Mouse (Mus musculus) heart, embryonic 10.5 days (tissue): ENCODE results near the gene Acap1. TPM values are rescaled to one million over a fixed set of nuclear protein-coding genes. Genes with fewer than 3 reads are reported as not detected.
"Not testable (repeated sequence)": the region's sequence is repeated elsewhere in the genome, so short reads cannot be mapped to it uniquely, and the experiment has no call there.

Source experiments
- DNase-seq: peaks from one replicate; pipeline ENCODE4 v3.0.0-alpha.2; 2017; ENCODE audit warnings: low spot score
- H3K27ac ChIP-seq: fragments of 300-500 bp; sonication (generic); 2 replicates; pipeline ENCODE4 v1.5.1; 2016; ENCODE audit warnings: mild to moderate bottlenecking
- H3K27me3 ChIP-seq: fragments of 300-500 bp; sonication (generic); 2 replicates; pipeline ENCODE4 v1.6.1; 2016; ENCODE audit warnings: mild to moderate bottlenecking; ENCODE audit not compliant: poor library complexity, insufficient read depth, severe bottlenecking
- H3K36me3 ChIP-seq: fragments of 300-500 bp; sonication (generic); 2 replicates; pipeline ENCODE4 v1.6.1; 2016; ENCODE audit warnings: mild to moderate bottlenecking, moderate library complexity
- H3K4me1 ChIP-seq: fragments of 300-500 bp; sonication (generic); 2 replicates; pipeline ENCODE4 v1.6.1; 2016; ENCODE audit warnings: mild to moderate bottlenecking
- H3K4me3 ChIP-seq: fragments of 300-500 bp; sonication (generic); 2 replicates; pipeline ENCODE4 v1.5.1; 2016; ENCODE audit warnings: mild to moderate bottlenecking, moderate library complexity
- H3K9me3 ChIP-seq: fragments of 300-500 bp; sonication (generic); 2 replicates; pipeline ENCODE4 v1.6.1; 2016; ENCODE audit warnings: mild to moderate bottlenecking, moderate library complexity
- WGBS: fragments of 180-500 bp; shearing (Covaris S2); methylation state at CpG from one replicate; pipeline ENCODE4 v1.1.7; 2016; 5-methylcytosine and 5-hydroxymethylcytosine counted together
- polyA plus RNA-seq: library from polyadenylated mRNA; unstranded; fragments of >200 nt; fragmentation: Nextera tagmentation; extraction: Ambion mirVana; gene quantifications from 2 replicates; pipeline ENCODE4 v1.2.1, GENCODE M21; 2016

Gene Acap1
- polyA plus RNA-seq, 1 experiment from 2014 or later, result 10.6 TPM

DNA sequence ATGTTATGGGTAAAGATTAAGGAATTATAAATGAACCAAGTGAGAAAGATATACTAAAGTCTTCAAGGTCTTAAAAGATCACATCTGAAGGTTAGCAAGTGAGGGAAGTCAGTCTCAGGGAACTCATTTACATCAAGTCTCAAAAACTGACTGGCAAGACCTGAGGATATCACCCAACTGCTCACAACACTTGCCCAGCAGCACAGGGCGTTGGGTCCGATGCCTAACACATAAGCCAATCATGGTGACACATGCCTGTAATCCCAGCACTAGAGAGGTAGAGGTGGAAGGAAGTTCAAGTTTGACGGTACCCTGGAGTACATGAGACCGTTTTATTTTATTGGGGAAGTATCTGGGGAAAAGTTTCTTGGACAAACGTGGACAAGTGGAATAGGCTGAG lies 22.8 kb upstream of the Acap1 start:
- no peak overlapping the region for H3K27ac ChIP-seq
- 81% methylated on average over 5 of the region's 5 CpGs for WGBS
- peak; percentile 66 for DNase-seq
- H3K9me3 ChIP-seq, result no peaks in the 10 kb centered on the region
- H3K27me3 ChIP-seq, result no peaks in the 10 kb centered on the region
- peaks cover 54% of the 10 kb centered on the region for H3K36me3 ChIP-seq
- H3K4me1 ChIP-seq, result peaks cover 56% of the 10 kb centered on the region
- no peak overlapping the region for H3K4me3 ChIP-seq

DNA sequence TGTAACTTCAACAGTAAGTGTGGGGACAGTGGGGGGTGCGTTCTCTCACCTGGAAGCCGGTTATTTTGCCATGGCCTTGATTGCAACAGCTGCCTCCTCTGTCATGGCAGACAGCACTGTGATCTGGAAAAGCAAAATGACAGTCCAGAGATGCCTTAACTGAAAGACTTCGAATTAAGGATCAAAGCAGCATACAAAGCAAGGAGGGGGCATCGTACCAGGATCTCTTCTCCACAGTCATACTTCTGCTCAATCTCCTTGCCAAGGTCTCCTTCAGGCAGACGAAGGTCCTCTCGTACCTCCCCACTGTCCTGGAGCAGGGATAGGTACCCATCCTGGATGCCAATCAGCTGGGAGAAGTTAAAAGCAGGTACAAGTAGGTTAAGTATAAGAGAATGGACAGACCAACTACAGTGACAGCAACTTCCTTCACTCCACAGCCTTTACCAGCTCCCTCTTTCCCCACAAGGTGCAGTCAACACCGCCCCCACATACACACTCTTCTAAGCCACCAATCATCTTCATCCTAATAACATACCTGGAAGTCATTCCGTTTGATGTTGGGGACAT lies 22.1 kb upstream of the Acap1 start:
- Histone ChIP-seq H3K27me3 (no peaks in the 10 kb centered on the region), H3K4me3 (no peak overlapping the region), H3K4me1 (peaks cover 59% of the 10 kb centered on the region), H3K36me3 (peaks cover 60% of the 10 kb centered on the region), H3K9me3 (no peaks in the 10 kb centered on the region), H3K27ac (no peak overlapping the region)
- DNase-seq, result peak; percentile 59
- WGBS, result 82% methylated on average over 8 of the region's 8 CpGs

DNA sequence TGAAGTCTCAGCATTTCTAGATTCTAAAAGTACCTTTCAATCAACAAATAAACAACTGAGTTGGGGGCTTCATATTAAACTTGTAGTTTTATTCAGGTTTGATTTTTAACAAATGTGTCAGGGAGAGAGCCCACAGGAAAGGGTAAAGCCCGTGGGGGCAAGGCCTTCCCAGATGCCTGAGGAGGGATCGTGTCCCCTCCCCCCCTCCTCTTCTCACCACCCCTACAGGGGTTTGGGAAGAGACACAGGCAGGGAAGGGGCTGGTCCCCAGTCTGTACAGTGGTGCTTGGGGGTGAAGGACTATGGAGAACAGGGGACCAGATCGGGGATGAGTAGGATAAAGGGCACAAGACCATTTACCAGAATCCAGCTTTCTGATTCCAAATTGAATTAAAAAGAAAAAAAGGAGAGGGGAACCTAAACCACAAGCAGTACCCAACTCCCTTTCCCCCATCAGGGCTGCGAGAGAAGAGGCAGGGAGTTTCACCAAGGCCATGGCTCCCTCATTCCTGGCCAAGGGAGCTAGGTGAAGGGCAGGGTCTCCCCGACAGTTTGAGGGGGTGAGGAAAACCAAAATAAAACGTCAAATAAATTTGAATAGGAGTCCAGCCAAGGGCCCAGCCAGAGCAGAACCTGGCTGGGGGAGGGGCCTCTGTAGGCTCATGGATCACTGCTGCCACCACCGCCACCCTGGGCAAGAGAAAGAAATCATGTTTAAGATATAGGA lies 21.5 kb upstream of the Acap1 start:
- not testable (repeated sequence) for H3K27me3 ChIP-seq, H3K9me3 ChIP-seq, DNase-seq, H3K27ac ChIP-seq
- peak overlapping the region; percentile 91; the same call in 1 of the 2 replicates for H3K4me3 ChIP-seq
- peaks cover 67% of the 10 kb centered on the region for H3K36me3 ChIP-seq
- 56% methylated on average over 7 of the region's 7 CpGs for WGBS
- H3K4me1 ChIP-seq, result peaks cover 55% of the 10 kb centered on the region

DNA sequence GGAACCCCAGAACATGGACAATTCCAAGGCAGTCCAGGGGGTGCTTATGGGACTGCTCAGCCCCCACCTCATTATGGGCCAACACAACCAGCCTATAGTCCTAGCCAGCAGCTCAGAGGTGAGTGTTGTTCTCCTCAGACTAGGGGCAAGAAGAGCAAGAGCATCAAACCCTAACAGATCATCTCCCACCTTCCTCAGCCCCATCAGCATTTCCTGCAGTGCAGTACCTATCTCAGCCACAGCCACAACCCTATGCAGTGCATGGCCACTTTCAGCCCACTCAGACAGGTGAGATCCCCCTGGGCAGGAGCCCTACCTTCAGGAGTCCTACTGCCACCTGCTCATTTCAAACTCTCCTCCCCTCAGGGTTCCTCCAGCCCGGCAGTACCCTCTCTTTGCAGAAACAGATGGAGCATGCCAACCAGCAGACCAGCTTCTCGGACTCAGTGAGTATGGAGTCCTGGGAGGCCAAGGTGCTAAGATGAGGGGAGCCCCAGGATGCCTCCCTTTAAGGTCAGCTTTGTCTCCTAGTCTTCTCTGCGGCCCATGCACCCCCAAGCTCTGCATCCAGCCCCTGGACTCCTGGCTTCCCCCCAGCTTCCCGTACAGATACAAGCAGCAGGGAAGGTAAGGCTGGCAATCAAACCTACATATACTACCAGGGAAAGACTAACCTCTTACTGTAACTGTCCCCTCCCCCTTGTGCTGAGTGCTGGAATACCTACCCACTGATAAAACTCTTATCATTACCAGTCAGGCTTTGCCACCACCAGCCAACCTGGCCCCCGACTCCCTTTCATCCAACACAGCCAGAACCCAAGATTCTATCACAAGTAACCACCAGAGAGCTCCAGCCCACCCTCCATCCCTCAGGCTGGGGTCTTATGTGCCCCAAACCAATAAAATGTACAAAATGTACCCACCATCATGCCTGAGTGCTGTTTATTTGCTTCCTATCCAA lies 20.6 kb upstream of the Acap1 start:
- Histone ChIP-seq H3K9me3 (no peaks in the 10 kb centered on the region), H3K27me3 (no peaks in the 10 kb centered on the region), H3K27ac (peak overlapping the region; percentile 31), H3K36me3 (peaks cover 75% of the 10 kb centered on the region), H3K4me3 (peak overlapping the region; percentile 91), H3K4me1 (peaks cover 55% of the 10 kb centered on the region)
- WGBS, result 62% methylated on average over 5 of the region's 5 CpGs
- DNase-seq, result peak; percentile 76

DNA sequence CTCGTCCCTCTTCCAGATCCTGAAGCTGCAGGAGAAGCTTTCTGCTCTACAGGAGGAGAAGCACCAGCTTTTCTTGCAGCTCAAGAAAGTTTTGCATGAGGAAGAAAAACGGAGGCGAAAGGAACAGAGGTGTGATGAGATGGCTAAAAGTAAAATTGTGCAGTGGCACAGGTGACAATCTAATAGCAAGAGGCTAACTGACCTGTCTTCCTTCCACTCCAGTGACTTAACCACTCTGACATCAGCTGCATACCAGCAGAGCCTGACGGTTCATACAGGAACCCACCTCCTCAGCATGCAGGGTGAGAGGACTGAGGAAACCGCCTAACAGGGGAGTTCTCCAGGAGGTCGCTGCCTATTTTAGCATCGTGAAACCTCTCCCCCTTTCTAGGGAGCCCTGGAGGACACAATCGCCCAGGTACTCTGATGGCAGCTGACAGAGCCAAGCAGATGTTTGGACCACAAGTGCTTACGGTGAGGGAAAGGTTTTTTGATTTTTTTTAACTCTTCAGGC lies 19.6 kb upstream of the Acap1 start:
- Histone ChIP-seq H3K4me3 (peak overlapping the region; percentile 91), H3K36me3 (peaks cover 85% of the 10 kb centered on the region), H3K27ac (peak overlapping the region; percentile 97), H3K27me3 (no peaks in the 10 kb centered on the region), H3K4me1 (peaks cover 55% of the 10 kb centered on the region), H3K9me3 (no peaks in the 10 kb centered on the region)
- WGBS, result 37% methylated on average over 9 of the region's 9 CpGs
- peak; percentile 74 for DNase-seq

DNA sequence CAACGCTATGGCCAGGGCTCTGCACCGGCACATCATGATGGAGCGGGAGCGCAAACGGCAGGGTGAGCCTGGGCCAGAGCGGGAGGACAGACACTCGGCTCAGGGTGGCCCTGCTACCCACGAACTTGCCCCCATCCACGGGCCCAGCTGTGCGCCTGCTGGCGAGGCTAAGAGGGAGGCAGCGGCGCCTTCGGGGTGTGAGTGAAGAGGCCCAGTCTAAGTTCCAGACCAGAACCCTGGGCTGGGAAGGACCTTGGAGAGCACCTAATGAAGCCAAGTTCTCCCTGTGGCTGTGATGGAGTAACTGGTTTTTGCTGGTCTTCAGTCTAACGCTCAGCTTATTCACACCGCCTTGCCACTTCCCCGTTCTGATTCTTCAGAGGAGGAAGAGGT lies 19.0 kb upstream of the Acap1 start:
- Histone ChIP-seq H3K9me3 (no peaks in the 10 kb centered on the region), H3K27me3 (no peaks in the 10 kb centered on the region), H3K4me1 (peaks cover 51% of the 10 kb centered on the region), H3K27ac (peak overlapping the region; percentile 97), H3K4me3 (peak overlapping the region; percentile 91), H3K36me3 (peaks cover 88% of the 10 kb centered on the region)
- WGBS, result 2% methylated on average over 17 of the region's 17 CpGs
- DNase-seq, result peak; percentile 81

DNA sequence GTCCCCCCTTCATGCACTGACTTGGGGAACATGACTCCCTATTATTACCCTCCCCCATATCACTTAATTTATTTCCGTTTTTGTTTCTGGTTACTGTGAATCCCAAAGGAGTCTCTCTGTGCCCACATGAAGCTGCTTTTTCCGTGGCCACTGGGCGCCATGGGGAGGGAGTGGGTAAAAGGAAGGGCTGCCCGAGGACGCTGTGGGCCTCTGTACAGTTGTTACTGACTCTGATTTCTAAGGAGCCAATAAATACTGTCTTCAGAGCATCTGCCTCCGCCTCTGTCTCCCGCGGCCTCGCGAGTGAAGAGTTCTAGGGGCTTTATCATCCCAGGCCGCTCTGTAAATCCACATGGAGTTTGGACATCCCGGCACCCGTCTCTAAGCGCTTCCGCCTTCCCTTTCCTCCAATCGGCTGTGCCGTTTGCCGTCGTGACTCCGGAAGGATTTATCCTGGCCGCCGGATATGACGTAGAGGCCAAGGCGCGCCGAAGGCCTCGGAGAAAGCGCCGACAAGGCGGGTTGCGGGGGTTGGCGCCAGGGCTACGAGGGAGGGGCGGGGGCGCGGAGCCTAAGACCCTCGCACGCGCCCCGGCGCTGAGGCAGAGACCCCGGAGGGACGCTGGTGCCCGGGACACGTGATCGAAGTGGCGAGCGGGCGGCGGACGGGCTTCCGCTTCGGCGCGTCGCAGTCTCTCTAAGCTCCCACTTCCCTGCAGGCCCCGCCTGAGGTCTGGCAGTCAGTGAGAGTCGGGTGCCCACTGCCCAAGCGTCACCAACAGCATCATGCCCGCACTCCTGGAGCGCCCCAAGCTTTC lies 18.4 kb upstream of the Acap1 start, which contains the start of gene Gps2:
Gps2 (plus strand) TSS at position 335 of the 818 bp plus-strand sequence.
- H3K36me3 ChIP-seq, result peaks cover 88% of the 10 kb centered on the region
- peak; percentile 96 for DNase-seq
- peak within 1 kb of the TSS; percentile 91 for H3K4me3 ChIP-seq
- no peaks in the 10 kb centered on the region for H3K27me3 ChIP-seq
- peak within 1 kb of the TSS; percentile 97 for H3K27ac ChIP-seq
- peaks cover 45% of the 10 kb centered on the region for H3K4me1 ChIP-seq
- WGBS, result 1% methylated on average over 61 of the region's 61 CpGs
- H3K9me3 ChIP-seq, result no peaks in the 10 kb centered on the region

DNA sequence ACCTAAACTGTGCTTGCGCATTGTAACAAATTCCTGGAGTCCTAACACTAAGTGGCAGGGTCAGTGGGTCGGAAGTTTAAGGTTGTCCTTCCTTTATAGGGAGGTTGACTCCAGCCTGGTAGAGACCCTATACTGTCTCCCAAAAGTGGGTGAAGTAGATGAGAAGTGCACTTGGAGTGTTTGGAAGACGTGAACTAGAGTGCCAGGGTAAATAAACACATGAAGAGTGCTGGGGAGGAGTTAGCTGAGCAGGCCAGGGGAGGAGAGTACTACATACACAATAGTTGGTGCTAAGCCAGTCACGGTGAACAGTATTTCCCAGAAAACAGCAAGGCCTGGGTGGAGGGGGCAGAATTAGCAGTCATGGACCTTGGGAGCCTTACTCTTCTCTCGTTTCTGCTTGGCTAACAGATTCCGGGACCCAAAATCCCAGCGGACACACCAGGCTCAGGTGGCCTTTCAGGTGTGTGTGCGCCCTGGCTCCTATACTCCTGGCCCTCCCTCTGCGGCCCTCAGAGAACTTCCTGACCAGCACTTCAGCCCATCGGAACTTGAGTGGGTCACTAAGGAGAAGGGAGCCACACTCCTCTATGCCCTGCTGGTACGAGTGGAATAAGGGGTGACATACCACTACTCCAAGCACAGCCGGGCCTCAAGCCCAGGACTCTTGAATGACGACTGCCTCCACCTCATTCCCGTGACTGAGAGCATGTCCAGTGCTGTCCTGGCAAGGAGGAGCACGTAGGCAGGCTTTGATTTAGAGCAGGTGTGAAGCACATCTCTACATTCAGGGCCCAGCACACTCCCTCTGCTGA lies 17.6 kb upstream of the Acap1 start:
- no peaks in the 10 kb centered on the region for H3K9me3 ChIP-seq
- H3K4me3 ChIP-seq, result peak overlapping the region; percentile 91
- H3K27ac ChIP-seq, result peak overlapping the region; percentile 97
- 79% methylated on average over 15 of the region's 15 CpGs for WGBS
- no peak for DNase-seq
- peaks cover 88% of the 10 kb centered on the region for H3K36me3 ChIP-seq
- H3K4me1 ChIP-seq, result peaks cover 42% of the 10 kb centered on the region
- H3K27me3 ChIP-seq, result no peaks in the 10 kb centered on the region

DNA sequence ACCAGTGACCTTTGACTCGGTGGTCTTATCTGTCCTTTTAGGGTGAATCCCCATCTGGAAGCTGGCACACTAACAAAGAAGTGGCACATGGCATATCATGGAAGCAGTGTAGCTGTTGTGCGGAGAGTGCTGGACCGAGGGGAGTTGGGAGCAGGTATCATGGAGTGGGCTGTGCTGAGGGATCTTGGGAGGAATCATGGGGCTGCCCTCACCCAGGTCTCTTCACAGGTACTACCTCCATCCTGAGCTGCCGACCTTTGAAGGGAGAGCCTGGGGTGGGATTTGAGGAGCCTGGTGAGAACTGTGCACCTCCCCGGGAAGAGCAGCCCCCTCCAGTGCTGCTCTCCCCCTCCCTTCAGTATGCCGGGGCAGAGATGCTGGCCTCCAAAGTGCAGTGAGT lies 16.4 kb upstream of the Acap1 start:
- no peaks in the 10 kb centered on the region for H3K27me3 ChIP-seq
- WGBS, result 88% methylated on average over 6 of the region's 6 CpGs
- DNase-seq, result peak; percentile 63
- no peak overlapping the region for H3K27ac ChIP-seq
- H3K4me3 ChIP-seq, result no peak overlapping the region
- no peaks in the 10 kb centered on the region for H3K9me3 ChIP-seq
- H3K36me3 ChIP-seq, result peaks cover 88% of the 10 kb centered on the region
- H3K4me1 ChIP-seq, result peaks cover 35% of the 10 kb centered on the region

DNA sequence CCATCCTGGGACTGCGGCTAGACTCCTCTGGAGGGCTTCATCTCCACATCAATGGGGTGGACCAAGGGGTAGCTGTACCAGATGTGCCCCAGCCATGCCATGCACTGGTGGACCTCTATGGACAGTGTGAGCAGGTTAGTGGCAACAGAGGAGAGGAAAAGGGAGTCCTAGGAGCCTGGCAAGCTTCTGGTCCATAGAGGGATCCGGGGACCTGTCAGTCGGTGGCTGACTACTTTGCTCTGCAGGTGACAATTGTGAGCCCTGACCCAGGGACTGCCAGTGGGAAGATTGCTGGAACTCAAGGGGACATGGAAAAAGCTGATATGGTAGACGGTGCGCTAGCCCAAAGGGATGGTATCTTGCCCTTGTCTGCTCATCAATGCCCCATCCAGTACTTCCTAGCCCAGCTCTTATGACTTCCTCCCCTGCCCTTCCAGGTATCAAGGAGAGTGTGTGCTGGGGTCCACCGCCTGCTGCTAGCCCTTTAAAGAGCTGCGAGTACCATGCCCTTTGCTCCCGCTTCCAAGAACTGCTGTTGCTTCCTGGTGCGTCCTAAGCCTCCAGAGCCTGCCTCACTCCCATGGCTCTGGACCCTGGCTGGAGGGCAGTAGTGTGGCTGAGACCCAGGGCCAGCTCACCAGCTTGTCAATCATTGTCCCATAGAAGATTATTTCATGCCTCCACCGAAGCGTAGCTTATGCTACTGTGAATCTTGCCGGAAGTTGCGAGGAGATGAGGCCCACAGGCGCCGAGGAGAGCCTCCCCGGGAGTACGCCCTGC lies 15.6 kb upstream of the Acap1 start:
- WGBS, result 92% methylated on average over 17 of the region's 17 CpGs
- no peak overlapping the region for H3K27ac ChIP-seq
- no peak overlapping the region for H3K4me3 ChIP-seq
- H3K9me3 ChIP-seq, result no peaks in the 10 kb centered on the region
- peaks cover 88% of the 10 kb centered on the region for H3K36me3 ChIP-seq
- peaks cover 28% of the 10 kb centered on the region for H3K4me1 ChIP-seq
- H3K27me3 ChIP-seq, result no peaks in the 10 kb centered on the region
- peak; percentile 73 for DNase-seq

DNA sequence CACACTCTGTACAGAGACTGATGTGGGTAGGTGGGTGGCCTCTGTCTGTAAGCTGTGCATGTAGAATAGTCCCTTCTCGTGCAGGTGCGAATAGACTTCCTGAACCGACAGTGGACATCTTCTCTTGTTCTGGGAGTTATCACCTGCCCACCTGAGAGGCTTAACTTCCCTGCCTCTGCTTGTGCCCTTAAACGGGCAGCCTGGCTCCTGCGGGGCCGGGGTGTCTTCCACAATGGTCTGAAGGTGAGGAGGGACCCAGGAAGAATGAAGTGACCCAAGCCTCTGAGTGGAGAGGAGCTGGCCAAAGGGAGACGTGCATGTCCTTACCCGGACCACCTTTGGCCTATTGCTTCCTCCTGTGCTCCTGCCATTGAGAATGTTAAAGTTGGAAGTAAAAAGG lies 14.8 kb upstream of the Acap1 start:
- 90% methylated on average over 8 of the region's 8 CpGs for WGBS
- Histone ChIP-seq H3K4me1 (peaks cover 20% of the 10 kb centered on the region), H3K36me3 (peaks cover 88% of the 10 kb centered on the region), H3K9me3 (no peaks in the 10 kb centered on the region), H3K4me3 (no peak overlapping the region), H3K27me3 (no peaks in the 10 kb centered on the region), H3K27ac (no peak overlapping the region)
- DNase-seq, result peak; percentile 61
